10 mouse cellular contexts compared by ENCODE assay signal in genomic region chr1:134638522-134638921, GRCm38 (mm10). TPM values are rescaled to one million over a fixed set of nuclear protein-coding genes. Genes with fewer than 3 reads are reported as not detected.
A peak's percentile ranks its signal among the peaks of the same experiment; 100 is the strongest.
DNase-seq lines count a peak whose midpoint lies in the region; ATAC-seq and TF ChIP-seq lines count a peak whose summit lies in the region.
"Had no signal": no experiment of that assay in that cellular context is flagged by ENCODE, and none has a peak within 500 bp of the region (broad histone marks: within the 10 kb centered on the region; RNA-seq: fewer than 3 reads in every experiment).

No protein-coding gene starts in this region.

- peaks cover 13% of the 10 kb centered on the region for H3K36me3 ChIP-seq in lung, embryonic 14.5 days (ENCODE audit: insufficient read depth)
- H3K36me3 ChIP-seq in stomach, postnatal 0 days (ENCODE audit: control insufficient read depth, insufficient read depth, low read length) = no peaks in the 10 kb centered on the region

- H3K9me3 ChIP-seq in lung, embryonic 14.5 days (ENCODE audit: low read depth, low read length) = no peaks in the 10 kb centered on the region
- no peaks in the 10 kb centered on the region for H3K9me3 ChIP-seq in stomach, postnatal 0 days (ENCODE audit: control insufficient read depth, low read length)
- H3K9me3 ChIP-seq: embryonic facial prominence, embryonic 15.5 days had no signal

- TF ChIP-seq CTCF in bone marrow macrophage, adult 2 months (IDR thresholded peaks at IDR 0.05; ENCODE audit: low read depth, low read length) = peak; percentile 37; the same call in 1 of the 2 replicates
- TF ChIP-seq CTCF in lung, embryonic 14.5 days (IDR thresholded peaks at IDR 0.05; ENCODE audit: low read depth) = peak; percentile 73
- peak; percentile 75 for TF ChIP-seq CTCF in stomach, postnatal 0 days (IDR thresholded peaks at IDR 0.05; ENCODE audit: low read depth)

- no peak overlapping the region for H3K4me3 ChIP-seq in bone marrow macrophage, adult 2 months (ENCODE audit: insufficient read depth, low read length)
- H3K4me3 ChIP-seq in lung, embryonic 14.5 days (ENCODE audit: low read depth, low read length) = no peak overlapping the region
- no peak overlapping the region for H3K4me3 ChIP-seq in stomach, postnatal 0 days (ENCODE audit: low read depth, low read length)
- H3K4me3 ChIP-seq: embryonic facial prominence, embryonic 15.5 days had no signal

- peaks cover 4% of the 10 kb centered on the region; the same call in 1 of the 2 replicates for H3K27me3 ChIP-seq in lung, embryonic 14.5 days (ENCODE audit: insufficient read depth, low read length)
- no peaks in the 10 kb centered on the region for H3K27me3 ChIP-seq in stomach, postnatal 0 days (ENCODE audit: control insufficient read depth, insufficient read depth, low read length)

- H3K27ac ChIP-seq in bone marrow macrophage, adult 2 months (ENCODE audit: insufficient read depth, low read depth, low read length) = no peak overlapping the region
- no peak overlapping the region for H3K27ac ChIP-seq in lung, embryonic 14.5 days (ENCODE audit: low read depth)
- no peak overlapping the region for H3K27ac ChIP-seq in stomach, postnatal 0 days (replicated peaks)
- H3K27ac ChIP-seq: embryonic facial prominence, embryonic 15.5 days had no signal

- no peak overlapping the region for H3K9ac ChIP-seq in lung, embryonic 14.5 days
- H3K9ac ChIP-seq in stomach, postnatal 0 days (ENCODE audit: low read length) = no peak overlapping the region
- H3K9ac ChIP-seq: embryonic facial prominence, embryonic 15.5 days had no signal

- H3K4me1 ChIP-seq in bone marrow macrophage, adult 2 months (ENCODE audit: control insufficient read depth, insufficient read depth, low read length) = no peaks in the 10 kb centered on the region
- no peaks in the 10 kb centered on the region for H3K4me1 ChIP-seq in lung, embryonic 14.5 days (ENCODE audit: insufficient read depth)
- H3K4me1 ChIP-seq in stomach, postnatal 0 days (replicated peaks; ENCODE audit: control insufficient read depth, insufficient read depth) = no peaks in the 10 kb centered on the region

- WGBS in lung, embryonic 14.5 days = 22% methylated on average over 7 of the region's 7 CpGs
- 23% methylated on average over 7 of the region's 7 CpGs for WGBS in stomach, postnatal 0 days

- H3K4me2 ChIP-seq in lung, embryonic 14.5 days = no peak overlapping the region
- no peak overlapping the region for H3K4me2 ChIP-seq in stomach, postnatal 0 days (replicated peaks; ENCODE audit: low read depth)
- H3K4me2 ChIP-seq: embryonic facial prominence, embryonic 15.5 days had no signal

- no peak for TF ChIP-seq POLR2A in bone marrow macrophage, adult 2 months (IDR thresholded peaks at IDR 0.05; ENCODE audit: borderline replicate concordance, low read depth, low read length)

- ATAC-seq in lung, embryonic 14.5 days (ENCODE audit: insufficient read depth) = no peak; the same call in 1 of the 2 replicates
- ATAC-seq in stomach, postnatal 0 days (ENCODE audit: low FRiP score, low TSS enrichment) = no peak

- peak; percentile 52 to 56 for DNase-seq in left cerebral cortex, adult 18-20 months (ENCODE audit: low spot score in 2 of 2)
- no peak for DNase-seq in left cerebral cortex, adult 8-10 months (ENCODE audit: low spot score in 2 of 2)
- DNase-seq in NIH3T3 (ENCODE audit: low read depth) = peak; percentile 56
- DNase-seq in heart, postnatal 4 days = peak; percentile 66
- DNase-seq in lung, embryonic 14.5 days = peak; percentile 88
- peak; percentile 56 for DNase-seq in stomach, postnatal 0 days (ENCODE audit: low spot score)
- no peak for DNase-seq in urinary bladder, postnatal 10 days (ENCODE audit: low spot score)

- no peak for TF ChIP-seq EP300 in stomach, postnatal 0 days (optimal IDR thresholded peaks at IDR 0.05)

RNA-seq across cellular contexts. Expression of gene Syt2, which starts 8.0 kb away (rescaled TPM):
- 10 to 100 TPM; 63.0 to 81.5 TPM for total RNA-seq in left cerebral cortex, adult 18-20 months (2021)
- 10 to 100 TPM; 60.7 to 89.7 (median 76.4) TPM for total RNA-seq in left cerebral cortex, adult 8-10 months (2022)
- not detected in 2 replicates for polyA plus RNA-seq in bone marrow macrophage, adult 2 months (2012; ENCODE audit: insufficient read depth, insufficient read length, missing spikeins)
- total RNA-seq in heart, postnatal 4 days (2021) = under 1 TPM in 1 of 2 experiments, not detected in 1; 0.05 TPM
- 0.58 and 1.0 TPM in 2 replicates for polyA plus RNA-seq in lung, embryonic 14.5 days (2014; fragmentation: Nextera tagmentation; extraction: Ambion mirVana)
- 0.50 and 0.58 TPM in 2 replicates for polyA plus RNA-seq in stomach, postnatal 0 days (2015; fragmentation: Nextera tagmentation; extraction: Ambion mirVana)
- total RNA-seq: liver, adult 2 months had no signal
- polyA plus RNA-seq: liver, adult 2 months had no signal

Comparison
In these comparisons a context has a peak if more than half of its experiments do, and no peak if none do; other contexts are left out.
1. DNase-seq: peak in left cerebral cortex, adult 18-20 months (2 of 2), NIH3T3 (single experiment), heart, postnatal 4 days (single experiment), lung, embryonic 14.5 days (single experiment) and stomach, postnatal 0 days (single experiment); none in left cerebral cortex, adult 8-10 months (0 of 2) and urinary bladder, postnatal 10 days (single experiment).
2. RNA of gene Syt2, which starts 8.0 kb away (total RNA-seq): 63.0 to 81.5 TPM in left cerebral cortex, adult 18-20 months and 60.7 to 89.7 TPM in left cerebral cortex, adult 8-10 months; 0.05 TPM in heart, postnatal 4 days; every median in the first group is over 10 times any median in the second.
3. Peak in every context shown above with its lines, with median percentiles within 50 percentile points of each other: CTCF ChIP-seq.